29 mouse cellular contexts compared by ENCODE assay signal in the genomic region with DNA sequence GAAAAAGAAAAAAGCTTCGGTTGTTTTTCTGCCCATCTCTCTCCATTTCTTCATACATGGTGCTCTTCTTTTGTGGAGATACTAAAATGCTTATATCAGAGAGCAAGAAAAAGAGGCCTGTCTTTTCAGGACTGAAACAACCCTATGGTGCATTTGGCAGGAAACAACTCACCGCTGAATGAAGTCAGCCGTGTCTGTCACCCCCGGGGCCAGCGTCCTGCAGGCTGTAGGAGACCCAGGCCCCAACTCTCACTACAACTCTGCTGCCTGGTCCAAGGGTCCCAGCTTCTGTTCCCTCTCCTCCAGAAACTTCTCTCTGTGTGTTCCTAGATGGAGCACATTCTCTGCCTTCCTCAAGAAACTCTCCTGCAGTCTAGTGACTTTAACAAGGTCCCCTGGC. TPM values are rescaled to one million over a fixed set of nuclear protein-coding genes. Genes with fewer than 3 reads are reported as not detected.
"Had no signal": no experiment of that assay in that cellular context is flagged by ENCODE, and none has a peak within 500 bp of the region (broad histone marks: within the 10 kb centered on the region; RNA-seq: fewer than 3 reads in every experiment).

No protein-coding gene starts in this region.

- H3K27ac ChIP-seq: embryonic facial prominence, embryonic 10.5 days; embryonic facial prominence, embryonic 12.5 days; embryonic facial prominence, embryonic 13.5 days; embryonic facial prominence, embryonic 15.5 days; forebrain, embryonic 12.5 days; forebrain, embryonic 13.5 days; forebrain, embryonic 15.5 days; gastrocnemius, adult 2 months; heart, adult 2 months; heart, embryonic 10.5 days had no signal

- H3K9me3 ChIP-seq: embryonic facial prominence, embryonic 10.5 days; embryonic facial prominence, embryonic 12.5 days; embryonic facial prominence, embryonic 15.5 days; forebrain, embryonic 10.5 days; forebrain, embryonic 12.5 days; forebrain, embryonic 13.5 days; forebrain, embryonic 15.5 days; heart, embryonic 10.5 days had no signal

- H3K27me3 ChIP-seq: embryonic facial prominence, embryonic 12.5 days; embryonic facial prominence, embryonic 13.5 days; embryonic facial prominence, embryonic 15.5 days; forebrain, embryonic 12.5 days; forebrain, embryonic 13.5 days; forebrain, embryonic 15.5 days had no signal

- H3K4me1 ChIP-seq: embryonic facial prominence, embryonic 10.5 days; embryonic facial prominence, embryonic 12.5 days; embryonic facial prominence, embryonic 13.5 days; embryonic facial prominence, embryonic 15.5 days; forebrain, embryonic 10.5 days; forebrain, embryonic 12.5 days; forebrain, embryonic 13.5 days; forebrain, embryonic 15.5 days; heart, embryonic 10.5 days had no signal

- H3K36me3 ChIP-seq: embryonic facial prominence, embryonic 10.5 days; embryonic facial prominence, embryonic 12.5 days; embryonic facial prominence, embryonic 13.5 days; embryonic facial prominence, embryonic 15.5 days; forebrain, embryonic 10.5 days; forebrain, embryonic 12.5 days; forebrain, embryonic 15.5 days; heart, embryonic 10.5 days had no signal

- H3K4me3 ChIP-seq: embryonic facial prominence, embryonic 10.5 days; embryonic facial prominence, embryonic 12.5 days; embryonic facial prominence, embryonic 13.5 days; embryonic facial prominence, embryonic 15.5 days; erythroblast, embryonic 14.5 days; forebrain, embryonic 10.5 days; forebrain, embryonic 12.5 days; forebrain, embryonic 13.5 days; forebrain, embryonic 15.5 days; gastrocnemius, adult 2 months; heart, adult 2 months; heart, embryonic 10.5 days had no signal

- H3K4me2 ChIP-seq: embryonic facial prominence, embryonic 12.5 days; embryonic facial prominence, embryonic 13.5 days; embryonic facial prominence, embryonic 15.5 days; forebrain, embryonic 12.5 days; forebrain, embryonic 13.5 days; forebrain, embryonic 15.5 days; heart, embryonic 11.5 days had no signal

- DNase-seq: cerebellum, adult 9-11 months; cerebellum, postnatal 10 days; cerebellum, postnatal 14 days; cerebellum, postnatal 25 days; cerebellum, postnatal 36 days; embryo, embryonic 11 days; forebrain, postnatal 0 days; gastrocnemius, adult 2 months; gastrocnemius, postnatal 10 days; gastrocnemius, postnatal 14 days; gastrocnemius, postnatal 25 days; gastrocnemius, postnatal 36 days; heart, adult 18-20 months; heart, adult 2 months had no signal

- H3K9ac ChIP-seq: embryonic facial prominence, embryonic 12.5 days; embryonic facial prominence, embryonic 13.5 days; embryonic facial prominence, embryonic 15.5 days; forebrain, embryonic 12.5 days; forebrain, embryonic 13.5 days; forebrain, embryonic 15.5 days; forebrain, postnatal 0 days had no signal

RNA-seq across cellular contexts. Expression of a gene that starts 26.1 kb away (rescaled TPM):
- total RNA-seq: common myeloid progenitor, adult 5-6 weeks; granulocyte monocyte progenitor cell, adult 5-6 weeks had no signal
- polyA plus RNA-seq: embryonic facial prominence, embryonic 10.5 days; embryonic facial prominence, embryonic 11.5 days; embryonic facial prominence, embryonic 13.5 days; erythroblast, embryonic 14.5 days; forebrain, embryonic 10.5 days; forebrain, embryonic 11.5 days; forebrain, embryonic 13.5 days had no signal
